Mouse (Mus musculus) lung, postnatal 0 days (tissue): ENCODE data around the gene Plxdc2.

Experiments
- CTCF ChIP-seq: IDR thresholded peaks from 2 replicates; pipeline ENCODE4 v1.5.1; 2016; ENCODE audit warnings: antibody characterized with exemption, mild to moderate bottlenecking
- EP300 ChIP-seq: IDR thresholded peaks from 2 replicates; pipeline ENCODE4 v1.6.1; 2016; ENCODE audit warnings: antibody characterized with exemption, mild to moderate bottlenecking, control low read depth

DNA sequence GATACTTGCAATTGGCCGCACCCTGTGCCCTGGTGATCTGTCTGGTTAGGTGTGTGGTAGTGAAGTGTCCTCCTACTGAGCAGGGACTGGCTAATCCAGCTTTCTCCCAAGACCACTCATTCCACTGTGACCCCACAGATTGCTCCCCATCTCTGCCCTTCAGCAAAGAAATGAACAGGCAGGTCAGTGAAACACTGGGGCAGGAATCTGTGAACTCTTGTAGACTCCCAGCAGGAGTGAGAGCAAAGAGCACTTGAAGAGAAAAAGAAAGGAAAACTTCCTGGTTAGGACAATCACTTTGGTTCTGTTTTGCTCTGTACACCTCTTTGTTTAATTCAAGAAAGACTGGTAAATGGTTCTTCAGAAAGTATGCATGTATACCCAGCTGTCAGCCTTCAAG is 1.8 kb downstream of the Plxdc2 start:
- no peak for TF ChIP-seq CTCF
- no peak for TF ChIP-seq EP300
